Mouse (Mus musculus) liver, embryonic 14.5 days (tissue): Measurements from ENCODE around the gene Ankk1.

Source experiments
- CTCF ChIP-seq: IDR thresholded peaks from 2 replicates; pipeline ENCODE4 v1.5.1; 2016; ENCODE audit warnings: antibody characterized with exemption, low read depth, control low read depth
- EP300 ChIP-seq: IDR thresholded peaks from 2 replicates; pipeline ENCODE4 v1.6.1; 2016; ENCODE audit warnings: antibody characterized with exemption, low read depth

- no peak for TF ChIP-seq EP300
- TF ChIP-seq CTCF: no peak
Measured at GRCm38 (mm10) chr9:49456136-49456535, 29.3 kb upstream of the Ankk1 start.
